Comparison of ENCODE assay signal across 21 mouse cellular contexts in the genomic region with DNA sequence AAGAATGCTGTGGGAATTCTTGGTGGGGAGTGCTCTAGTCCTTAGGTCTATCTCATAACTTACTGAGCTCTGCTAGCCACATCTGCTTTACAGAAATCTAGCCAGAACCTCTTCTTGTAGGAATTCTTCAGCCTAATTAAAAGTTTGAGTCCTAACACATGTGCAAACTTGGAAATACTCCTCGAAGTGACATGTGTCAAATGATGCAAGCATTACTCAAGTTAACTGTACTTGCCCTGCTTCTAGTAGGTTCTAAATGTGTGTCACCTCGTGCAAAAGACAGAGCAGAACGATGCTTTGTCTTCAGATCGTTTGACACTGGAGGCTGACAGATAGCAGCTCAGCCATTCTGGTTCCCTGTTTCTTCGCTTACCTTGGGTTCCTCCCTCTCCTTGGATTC. TPM values are rescaled to one million over a fixed set of nuclear protein-coding genes. Genes with fewer than 3 reads are reported as not detected.
A peak's percentile ranks its signal among the peaks of the same experiment; 100 is the strongest.
DNase-seq lines count a peak whose midpoint lies in the region; ATAC-seq and TF ChIP-seq lines count a peak whose summit lies in the region.
"Had no signal": no experiment of that assay in that cellular context is flagged by ENCODE, and none has a peak within 500 bp of the region (broad histone marks: within the 10 kb centered on the region; RNA-seq: fewer than 3 reads in every experiment).

No protein-coding gene starts in this region.

- H3K27me3 ChIP-seq in embryonic facial prominence, embryonic 13.5 days: no peaks in the 10 kb centered on the region
- no peaks in the 10 kb centered on the region for H3K27me3 ChIP-seq in embryonic facial prominence, embryonic 10.5 days (replicated peaks; ENCODE audit: low read depth, poor library complexity, severe bottlenecking)
- no peaks in the 10 kb centered on the region for H3K27me3 ChIP-seq in heart, embryonic 15.5 days
- H3K27me3 ChIP-seq in heart, embryonic 12.5 days (replicated peaks): no peaks in the 10 kb centered on the region
- H3K27me3 ChIP-seq in kidney, postnatal 0 days (ENCODE audit: insufficient read depth, low read length): no peaks in the 10 kb centered on the region
- no peaks in the 10 kb centered on the region for H3K27me3 ChIP-seq in kidney, embryonic 15.5 days
- no peaks in the 10 kb centered on the region for H3K27me3 ChIP-seq in midbrain, postnatal 0 days (ENCODE audit: insufficient read depth, low read length)
- H3K27me3 ChIP-seq: CH12.LX; forebrain, embryonic 13.5 days; intestine, embryonic 15.5 days had no signal

- TF ChIP-seq CTCF in kidney, postnatal 0 days (IDR thresholded peaks at IDR 0.05; ENCODE audit: low read depth): no peak
- no peak for TF ChIP-seq CTCF in midbrain, postnatal 0 days (IDR thresholded peaks at IDR 0.05)

- no peak overlapping the region for H3K4me3 ChIP-seq in embryonic facial prominence, embryonic 13.5 days
- no peak overlapping the region for H3K4me3 ChIP-seq in embryonic facial prominence, embryonic 10.5 days
- H3K4me3 ChIP-seq in heart, embryonic 15.5 days: no peak overlapping the region
- no peak overlapping the region for H3K4me3 ChIP-seq in heart, embryonic 12.5 days
- H3K4me3 ChIP-seq in kidney, postnatal 0 days (replicated peaks; ENCODE audit: low read depth, low read length): no peak overlapping the region
- H3K4me3 ChIP-seq in kidney, embryonic 15.5 days (replicated peaks): no peak overlapping the region
- no peak overlapping the region for H3K4me3 ChIP-seq in midbrain, postnatal 0 days (ENCODE audit: low read depth, low read length)
- H3K4me3 ChIP-seq: forebrain, embryonic 13.5 days; heart, embryonic 10.5 days; hindbrain, embryonic 10.5 days; intestine, embryonic 15.5 days had no signal

- peaks cover 31% of the 10 kb centered on the region for H3K4me1 ChIP-seq in embryonic facial prominence, embryonic 13.5 days
- 0 out of 2 replicates have a peak, but pooled peaks cover 6% of the 10 kb centered on the region for H3K4me1 ChIP-seq in embryonic facial prominence, embryonic 10.5 days
- H3K4me1 ChIP-seq in heart, embryonic 15.5 days (replicated peaks): peaks cover 54% of the 10 kb centered on the region
- peaks cover 56% of the 10 kb centered on the region for H3K4me1 ChIP-seq in heart, embryonic 12.5 days (replicated peaks)
- no peaks in the 10 kb centered on the region for H3K4me1 ChIP-seq in kidney, postnatal 0 days (replicated peaks; ENCODE audit: insufficient read depth, low read length)
- peaks cover 11% of the 10 kb centered on the region for H3K4me1 ChIP-seq in kidney, embryonic 15.5 days
- no peaks in the 10 kb centered on the region; the same call in 1 of the 2 replicates for H3K4me1 ChIP-seq in midbrain, postnatal 0 days (ENCODE audit: insufficient read depth, low read length)

- H3K27ac ChIP-seq in embryonic facial prominence, embryonic 13.5 days: peak overlapping the region; percentile 28; the same call in 1 of the 2 replicates
- no peak overlapping the region for H3K27ac ChIP-seq in embryonic facial prominence, embryonic 10.5 days (replicated peaks)
- H3K27ac ChIP-seq in heart, embryonic 15.5 days: peak overlapping the region; percentile 31
- no peak overlapping the region for H3K27ac ChIP-seq in heart, embryonic 12.5 days (ENCODE audit: poor library complexity, severe bottlenecking)
- H3K27ac ChIP-seq in kidney, postnatal 0 days: no peak overlapping the region
- no peak overlapping the region for H3K27ac ChIP-seq in kidney, embryonic 15.5 days
- no peak overlapping the region for H3K27ac ChIP-seq in midbrain, postnatal 0 days (ENCODE audit: low read depth, low read length)
- H3K27ac ChIP-seq: forebrain, embryonic 13.5 days; heart, embryonic 10.5 days; hindbrain, embryonic 10.5 days; hindbrain, embryonic 14.5 days; intestine, embryonic 15.5 days had no signal

- H3K9ac ChIP-seq in embryonic facial prominence, embryonic 13.5 days: no peak overlapping the region
- H3K9ac ChIP-seq in heart, embryonic 15.5 days: no peak overlapping the region
- no peak overlapping the region for H3K9ac ChIP-seq in heart, embryonic 12.5 days
- H3K9ac ChIP-seq in kidney, postnatal 0 days (ENCODE audit: low read depth, low read length): no peak overlapping the region
- H3K9ac ChIP-seq in kidney, embryonic 15.5 days: no peak overlapping the region
- no peak overlapping the region for H3K9ac ChIP-seq in midbrain, postnatal 0 days (replicated peaks; ENCODE audit: low read length, poor library complexity, severe bottlenecking)
- H3K9ac ChIP-seq: forebrain, embryonic 13.5 days; forebrain, postnatal 0 days; hindbrain, embryonic 14.5 days; intestine, embryonic 15.5 days had no signal

- peaks cover 5% of the 10 kb centered on the region; the same call in 1 of the 2 replicates for H3K36me3 ChIP-seq in embryonic facial prominence, embryonic 13.5 days
- H3K36me3 ChIP-seq in embryonic facial prominence, embryonic 10.5 days (replicated peaks): peaks cover 7% of the 10 kb centered on the region
- no peaks in the 10 kb centered on the region for H3K36me3 ChIP-seq in heart, embryonic 15.5 days
- peaks cover 5% of the 10 kb centered on the region; the same call in 1 of the 2 replicates for H3K36me3 ChIP-seq in heart, embryonic 12.5 days
- H3K36me3 ChIP-seq in kidney, postnatal 0 days (ENCODE audit: insufficient read depth, low read length): no peaks in the 10 kb centered on the region
- peaks cover 3% of the 10 kb centered on the region; the same call in 1 of the 2 replicates for H3K36me3 ChIP-seq in kidney, embryonic 15.5 days
- no peaks in the 10 kb centered on the region for H3K36me3 ChIP-seq in midbrain, postnatal 0 days (ENCODE audit: insufficient read depth, low read length)
- H3K36me3 ChIP-seq: intestine, embryonic 15.5 days had no signal

- no peak for DNase-seq in embryonic facial prominence, embryonic 10.5 days (ENCODE audit: low spot score)
- peak; percentile 36 for DNase-seq in kidney, postnatal 0 days (ENCODE audit: low spot score)
- DNase-seq in adipocyte (ENCODE audit: low spot score): peak; percentile 64
- DNase-seq in midbrain, postnatal 0 days (ENCODE audit: low spot score): no peak
- DNase-seq: adrenal gland, adult 8-10 months; adrenal gland, postnatal 36 days; cerebellum, postnatal 10 days; forebrain, postnatal 0 days; heart, postnatal 14 days; kidney, adult 8-10 months had no signal

- no peak for ATAC-seq in embryonic facial prominence, embryonic 13.5 days (ENCODE audit: insufficient number of reproducible peaks, insufficient read depth, low FRiP score, low TSS enrichment, low read depth)
- no peak for ATAC-seq in heart, embryonic 15.5 days (replicated peaks; ENCODE audit: insufficient number of reproducible peaks, insufficient read depth, low FRiP score, low read depth)
- ATAC-seq in heart, embryonic 12.5 days (ENCODE audit: insufficient number of reproducible peaks, low FRiP score): no peak
- no peak for ATAC-seq in kidney, postnatal 0 days (replicated peaks; ENCODE audit: low FRiP score, low read depth)
- no peak for ATAC-seq in kidney, embryonic 15.5 days (replicated peaks; ENCODE audit: low FRiP score)
- no peak for ATAC-seq in midbrain, postnatal 0 days (ENCODE audit: low FRiP score)
- ATAC-seq: forebrain, embryonic 13.5 days; forebrain, postnatal 0 days; intestine, embryonic 15.5 days had no signal

- no peaks in the 10 kb centered on the region for H3K9me3 ChIP-seq in embryonic facial prominence, embryonic 13.5 days
- no peaks in the 10 kb centered on the region for H3K9me3 ChIP-seq in embryonic facial prominence, embryonic 10.5 days
- H3K9me3 ChIP-seq in heart, embryonic 15.5 days (replicated peaks): no peaks in the 10 kb centered on the region
- H3K9me3 ChIP-seq in heart, embryonic 12.5 days (replicated peaks): no peaks in the 10 kb centered on the region
- no peaks in the 10 kb centered on the region for H3K9me3 ChIP-seq in kidney, postnatal 0 days (replicated peaks; ENCODE audit: low read length)
- H3K9me3 ChIP-seq in kidney, embryonic 15.5 days (replicated peaks): no peaks in the 10 kb centered on the region
- H3K9me3 ChIP-seq in midbrain, postnatal 0 days (ENCODE audit: low read length): no peaks in the 10 kb centered on the region
- H3K9me3 ChIP-seq: forebrain, embryonic 13.5 days; heart, embryonic 10.5 days; hindbrain, embryonic 10.5 days; intestine, embryonic 15.5 days had no signal

- 77% methylated on average over 5 of the region's 5 CpGs for WGBS in embryonic facial prominence, embryonic 13.5 days
- WGBS in embryonic facial prominence, embryonic 10.5 days: 86% methylated on average over 5 of the region's 5 CpGs
- WGBS in heart, embryonic 15.5 days: 47% methylated on average over 5 of the region's 5 CpGs
- WGBS in heart, embryonic 12.5 days: 57% methylated on average over 5 of the region's 5 CpGs
- 49% methylated on average over 5 of the region's 5 CpGs for WGBS in kidney, postnatal 0 days
- 65% methylated on average over 5 of the region's 5 CpGs for WGBS in kidney, embryonic 15.5 days
- 85% methylated on average over 5 of the region's 5 CpGs for WGBS in midbrain, postnatal 0 days

- no peak overlapping the region for H3K4me2 ChIP-seq in embryonic facial prominence, embryonic 13.5 days
- H3K4me2 ChIP-seq in heart, embryonic 15.5 days: no peak overlapping the region
- no peak overlapping the region for H3K4me2 ChIP-seq in heart, embryonic 12.5 days
- H3K4me2 ChIP-seq in kidney, postnatal 0 days (ENCODE audit: low read length): no peak overlapping the region
- no peak overlapping the region for H3K4me2 ChIP-seq in kidney, embryonic 15.5 days
- H3K4me2 ChIP-seq in midbrain, postnatal 0 days (ENCODE audit: low read depth, low read length, poor library complexity, severe bottlenecking): no peak overlapping the region
- H3K4me2 ChIP-seq: forebrain, embryonic 13.5 days; hindbrain, embryonic 14.5 days; intestine, embryonic 15.5 days had no signal

RNA-seq across cellular contexts. Expression of a gene that starts 32.5 kb away (rescaled TPM):
- polyA plus RNA-seq in embryonic facial prominence, embryonic 13.5 days (2015; fragmentation: Nextera tagmentation; extraction: Ambion mirVana): 28.3 and 36.6 TPM in 2 replicates
- polyA plus RNA-seq in embryonic facial prominence, embryonic 10.5 days (2016; fragmentation: Nextera tagmentation; extraction: Ambion mirVana): 16.2 and 17.2 TPM in 2 replicates
- polyA plus RNA-seq in heart, embryonic 15.5 days (2015; fragmentation: Nextera tagmentation; extraction: Ambion mirVana): 36.5 and 40.1 TPM in 2 replicates
- 30.6 and 34.5 TPM in 2 replicates for polyA plus RNA-seq in heart, embryonic 12.5 days (2016; fragmentation: Nextera tagmentation; extraction: Ambion mirVana)
- 20.2 and 24.1 TPM in 2 replicates for polyA plus RNA-seq in kidney, postnatal 0 days (2015; fragmentation: Nextera tagmentation; extraction: Ambion mirVana)
- polyA plus RNA-seq in kidney, embryonic 15.5 days (2015; fragmentation: Nextera tagmentation; extraction: Ambion mirVana): 21.1 and 24.7 TPM in 2 replicates
- total RNA-seq in midbrain, postnatal 0 days (2014; rRNA removed): 87.1 and 105 TPM in 2 replicates
- polyA plus RNA-seq in midbrain, postnatal 0 days (2015; fragmentation: Nextera tagmentation; extraction: Ambion mirVana): 19.3 and 21.6 TPM in 2 replicates
- total RNA-seq: CH12.LX had no signal

RNA-seq across cellular contexts. Expression of a gene that starts 32.6 kb away (rescaled TPM):
- polyA plus RNA-seq in embryonic facial prominence, embryonic 13.5 days (2015; fragmentation: Nextera tagmentation; extraction: Ambion mirVana): 1.2 and 1.3 TPM in 2 replicates
- polyA plus RNA-seq in embryonic facial prominence, embryonic 10.5 days (2016; fragmentation: Nextera tagmentation; extraction: Ambion mirVana): 0.63 and 0.87 TPM in 2 replicates
- 0.94 and 1.2 TPM in 2 replicates for polyA plus RNA-seq in heart, embryonic 15.5 days (2015; fragmentation: Nextera tagmentation; extraction: Ambion mirVana)
- polyA plus RNA-seq in heart, embryonic 12.5 days (2016; fragmentation: Nextera tagmentation; extraction: Ambion mirVana): 0.54 and 0.73 TPM in 2 replicates
- polyA plus RNA-seq in kidney, postnatal 0 days (2015; fragmentation: Nextera tagmentation; extraction: Ambion mirVana): 1.9 and 2.5 TPM in 2 replicates
- polyA plus RNA-seq in kidney, embryonic 15.5 days (2015; fragmentation: Nextera tagmentation; extraction: Ambion mirVana): 1.5 and 1.9 TPM in 2 replicates
- 5.3 and 6.0 TPM in 2 replicates for total RNA-seq in midbrain, postnatal 0 days (2014; rRNA removed)
- polyA plus RNA-seq in midbrain, postnatal 0 days (2015; fragmentation: Nextera tagmentation; extraction: Ambion mirVana): 6.5 and 7.7 TPM in 2 replicates
- total RNA-seq: CH12.LX; gastrocnemius, adult 8-10 months had no signal

Comparison
In these comparisons a context has a peak if more than half of its experiments do, and no peak if none do; other contexts are left out.
1. H3K27ac ChIP-seq: peak in embryonic facial prominence, embryonic 13.5 days (single experiment) and heart, embryonic 15.5 days (single experiment); none in embryonic facial prominence, embryonic 10.5 days (single experiment), heart, embryonic 12.5 days (single experiment), kidney, postnatal 0 days (single experiment), kidney, embryonic 15.5 days (single experiment) and midbrain, postnatal 0 days (single experiment).
2. DNase-seq: peak in kidney, postnatal 0 days (single experiment) and adipocyte (single experiment); none in embryonic facial prominence, embryonic 10.5 days (single experiment) and midbrain, postnatal 0 days (single experiment).